Mouse (Mus musculus) liver, adult 2 months (tissue): ENCODE measurements around the gene Dapk1.

Experiments used
- CTCF ChIP-seq: fragments of 200-500 bp; IDR thresholded peaks from 2 replicates; pipeline ENCODE4 v1.5.1; 2011; ENCODE audit warnings: low read depth, low read length, control low read depth
- POLR2A ChIP-seq: fragments of 200-500 bp; IDR thresholded peaks from 2 replicates; pipeline ENCODE4 v1.6.1; 2011; ENCODE audit warnings: low read length, control low read depth; ENCODE audit not compliant: insufficient read depth; ENCODE audit errors: extremely low read depth

DNA sequence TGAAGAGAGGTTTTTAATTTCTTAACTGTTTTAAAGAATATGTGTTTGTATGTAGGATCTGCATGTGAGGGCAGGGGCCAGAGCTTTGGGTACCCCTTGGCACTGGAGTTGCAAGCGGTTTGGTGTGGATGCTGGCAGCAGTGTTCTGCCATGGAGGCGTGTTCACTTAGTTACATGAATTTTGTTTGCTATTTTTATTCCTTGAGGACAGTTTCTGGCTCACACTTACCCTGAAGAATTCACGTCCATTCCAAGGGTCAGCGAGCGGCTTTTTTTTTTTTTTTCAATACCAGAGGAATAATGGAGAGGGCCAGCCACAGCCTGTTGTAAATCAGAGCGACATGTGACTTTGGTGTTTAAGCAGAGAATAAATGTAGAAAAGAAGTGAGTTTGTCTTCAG, 33.9 kb downstream of the Dapk1 start:
- TF ChIP-seq CTCF (no peak), POLR2A (no peak)
